Comparison of ENCODE assay signal across 13 mouse cellular contexts in the genomic region with DNA sequence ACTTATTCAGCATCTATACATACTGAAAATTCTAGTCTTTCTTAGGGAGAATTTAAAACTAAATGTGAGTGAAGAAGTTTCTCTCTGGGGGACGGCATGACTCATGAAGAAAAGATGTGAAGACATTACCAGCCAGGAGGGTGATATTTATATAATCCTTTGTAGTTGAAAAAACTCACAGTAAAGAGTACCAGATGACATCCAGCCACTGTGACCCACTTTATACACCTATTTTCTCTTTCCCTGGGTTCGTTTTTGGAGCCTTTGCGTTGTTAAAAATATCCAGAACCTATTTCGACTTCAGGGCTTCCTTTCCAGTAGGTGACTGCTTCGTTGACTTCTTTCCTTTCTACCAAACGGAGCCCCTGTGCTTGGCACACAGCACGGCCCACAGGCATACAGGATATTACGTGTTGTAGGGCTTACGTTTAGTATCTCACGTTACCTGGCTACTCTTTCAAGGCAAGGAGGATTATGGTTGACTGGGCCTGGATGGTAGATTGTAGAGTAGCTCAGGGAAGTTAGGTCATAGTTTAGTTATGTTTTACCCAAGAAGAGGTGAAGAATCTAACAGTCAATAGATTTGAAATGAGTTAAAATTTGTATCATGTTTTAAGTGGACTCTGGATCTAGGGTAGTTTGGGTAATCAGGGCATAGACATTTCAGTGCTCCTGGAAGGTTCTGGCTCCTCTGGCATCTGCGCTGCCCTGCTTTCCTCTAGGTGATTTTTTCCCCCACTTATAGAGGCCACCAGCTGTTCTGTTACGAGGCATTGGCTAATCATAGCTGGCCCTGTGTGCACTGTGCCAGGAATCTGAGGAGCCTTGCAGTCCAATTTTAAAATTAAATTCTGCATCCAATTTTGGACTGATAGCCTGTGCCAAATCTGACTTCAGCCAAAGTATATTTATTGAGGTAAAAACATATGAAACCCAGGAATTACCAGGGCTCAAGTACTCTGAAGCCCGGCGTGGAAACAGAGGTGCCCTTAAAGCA. TPM values are rescaled to one million over a fixed set of nuclear protein-coding genes. Genes with fewer than 3 reads are reported as not detected.
DNase-seq lines count a peak whose midpoint lies in the region; ATAC-seq and TF ChIP-seq lines count a peak whose summit lies in the region.
"Had no signal": no experiment of that assay in that cellular context is flagged by ENCODE, and none has a peak within 500 bp of the region (broad histone marks: within the 10 kb centered on the region; RNA-seq: fewer than 3 reads in every experiment).

No protein-coding gene starts in this region.

- TF ChIP-seq CTCF in forebrain, postnatal 0 days (IDR thresholded peaks at IDR 0.05; ENCODE audit: low read depth): no peak

- no peak overlapping the region for H3K27ac ChIP-seq in forebrain, embryonic 11.5 days (ENCODE audit: low read depth, low read length)
- H3K27ac ChIP-seq in forebrain, postnatal 0 days (ENCODE audit: low read depth, low read length): no peak overlapping the region
- H3K27ac ChIP-seq: liver, embryonic 12.5 days had no signal

- no peak for ATAC-seq in forebrain, embryonic 11.5 days (replicated peaks; ENCODE audit: low FRiP score)
- no peak for ATAC-seq in forebrain, postnatal 0 days
- ATAC-seq: liver, embryonic 12.5 days had no signal

- no peak overlapping the region for H3K4me2 ChIP-seq in forebrain, embryonic 11.5 days (ENCODE audit: low read depth, low read length, severe bottlenecking)
- H3K4me2 ChIP-seq in forebrain, postnatal 0 days (ENCODE audit: low read depth): no peak overlapping the region
- H3K4me2 ChIP-seq: liver, embryonic 12.5 days had no signal

- no peaks in the 10 kb centered on the region for H3K36me3 ChIP-seq in forebrain, embryonic 11.5 days (ENCODE audit: control insufficient read depth, insufficient read depth, low read length)
- no peaks in the 10 kb centered on the region for H3K36me3 ChIP-seq in forebrain, postnatal 0 days (ENCODE audit: insufficient read depth)
- H3K36me3 ChIP-seq: liver, embryonic 12.5 days had no signal

- H3K4me1 ChIP-seq in forebrain, embryonic 11.5 days (replicated peaks; ENCODE audit: control insufficient read depth, insufficient read depth, low read length): no peaks in the 10 kb centered on the region; the same call in 1 of the 2 replicates
- 0 out of 2 replicates have a peak, but pooled peaks cover 5% of the 10 kb centered on the region for H3K4me1 ChIP-seq in forebrain, postnatal 0 days (ENCODE audit: insufficient read depth)
- H3K4me1 ChIP-seq: liver, embryonic 12.5 days had no signal

- H3K27me3 ChIP-seq in forebrain, embryonic 11.5 days (ENCODE audit: control insufficient read depth, insufficient read depth, low read length): no peaks in the 10 kb centered on the region
- H3K27me3 ChIP-seq in forebrain, postnatal 0 days (ENCODE audit: insufficient read depth, low read length): no peaks in the 10 kb centered on the region

- 88% methylated on average over 14 of the region's 14 CpGs for WGBS in forebrain, embryonic 11.5 days
- WGBS in forebrain, postnatal 0 days: 75% methylated on average over 14 of the region's 14 CpGs

- peak; percentile 22 for DNase-seq in forebrain, embryonic 11.5 days (ENCODE audit: low spot score)
- no peak for DNase-seq in forebrain, postnatal 0 days
- peak; percentile 42 to 43 for DNase-seq in left cerebral cortex, adult 18-20 months (ENCODE audit: low spot score in 2 of 2)
- DNase-seq in left cerebral cortex, adult 11 months (ENCODE audit: low spot score): no peak
- DNase-seq in cerebellum, adult 11-12 months: peak; percentile 65
- peak; percentile 41 to 48 for DNase-seq in heart, postnatal 10 days
- DNase-seq in layer of hippocampus, postnatal 14 days (ENCODE audit: low spot score in 2 of 2): no peak
- DNase-seq in retina, embryonic 14.5 days (ENCODE audit: low spot score): no peak
- DNase-seq: adrenal gland, postnatal 25 days; kidney, adult 11 months had no signal

- intact Hi-C loops in heart, postnatal 10 days (cut with DNase I): no loop called here

- no peak overlapping the region for H3K4me3 ChIP-seq in forebrain, embryonic 11.5 days (ENCODE audit: low read depth, low read length)
- no peak overlapping the region for H3K4me3 ChIP-seq in forebrain, postnatal 0 days (ENCODE audit: low read depth, low read length)
- H3K4me3 ChIP-seq: liver, embryonic 12.5 days had no signal

- no peaks in the 10 kb centered on the region for H3K9me3 ChIP-seq in forebrain, embryonic 11.5 days (ENCODE audit: control insufficient read depth, low read length)
- no peaks in the 10 kb centered on the region for H3K9me3 ChIP-seq in forebrain, postnatal 0 days (ENCODE audit: low read length)
- H3K9me3 ChIP-seq: liver, embryonic 12.5 days had no signal

- H3K9ac ChIP-seq in forebrain, embryonic 11.5 days (ENCODE audit: low read length): no peak overlapping the region
- no peak overlapping the region for H3K9ac ChIP-seq in forebrain, postnatal 0 days
- H3K9ac ChIP-seq: liver, embryonic 12.5 days had no signal

RNA-seq across cellular contexts. Expression of gene Rnf182, which starts 27.4 kb away (rescaled TPM):
- 10.0 and 13.5 TPM in 2 replicates for polyA plus RNA-seq in forebrain, embryonic 11.5 days (2014; fragmentation: Nextera tagmentation; extraction: Ambion mirVana)
- total RNA-seq in forebrain, postnatal 0 days (2014; rRNA removed): 9.1 and 9.3 TPM in 2 replicates
- 32.5 and 42.0 TPM in 2 replicates for polyA plus RNA-seq in forebrain, postnatal 0 days (2015; fragmentation: Nextera tagmentation; extraction: Ambion mirVana)
- 1 to 10 TPM; 8.1 to 9.9 TPM for total RNA-seq in left cerebral cortex, adult 18-20 months (2021)
- under 1 TPM; 0.17 to 0.22 TPM for total RNA-seq in heart, postnatal 10 days (2021)
- total RNA-seq in layer of hippocampus, postnatal 14 days (2021): 10 to 100 TPM; 37.3 to 41.8 TPM
- total RNA-seq: megakaryocyte, adult 5-6 weeks; monocyte, adult 5-6 weeks had no signal

RNA-seq across cellular contexts. Expression of gene Mcur1, which starts 28.2 kb away (rescaled TPM):
- polyA plus RNA-seq in forebrain, embryonic 11.5 days (2014; fragmentation: Nextera tagmentation; extraction: Ambion mirVana): 12.2 and 12.9 TPM in 2 replicates
- 7.2 and 9.8 TPM in 2 replicates for total RNA-seq in forebrain, postnatal 0 days (2014; rRNA removed)
- 6.5 and 8.6 TPM in 2 replicates for polyA plus RNA-seq in forebrain, postnatal 0 days (2015; fragmentation: Nextera tagmentation; extraction: Ambion mirVana)
- 10 to 100 TPM; 17.1 to 17.9 TPM for total RNA-seq in left cerebral cortex, adult 18-20 months (2021)
- total RNA-seq in heart, postnatal 10 days (2021): 10 to 100 TPM; 43.3 to 47.3 TPM
- total RNA-seq in layer of hippocampus, postnatal 14 days (2021): 10 to 100 TPM; 22.7 to 23.4 TPM

Comparison
In these comparisons a context has a peak if more than half of its experiments do, and no peak if none do; other contexts are left out.
1. DNase-seq: peak in forebrain, embryonic 11.5 days (single experiment), left cerebral cortex, adult 18-20 months (2 of 2), cerebellum, adult 11-12 months (single experiment) and heart, postnatal 10 days (2 of 2); none in forebrain, postnatal 0 days (single experiment), left cerebral cortex, adult 11 months (single experiment), layer of hippocampus, postnatal 14 days (0 of 2) and retina, embryonic 14.5 days (single experiment).